Mouse (Mus musculus) kidney, postnatal 25 days (tissue): ENCODE measurements around the gene A130010J15Rik.
A peak's percentile ranks its signal among the peaks of the same experiment; 100 is the strongest.

Experiments used
- DNase-seq, 2 experiments: peaks; one replicate each; pipeline ENCODE4 v3.0.0; 2021; ENCODE audit warnings: mixed read lengths in 2 of 2

The A130010J15Rik gene

GRCm38 (mm10) chr1:193157111-193157492, 10.7 kb upstream of the A130010J15Rik start:
- DNase-seq = peak; percentile 23 to 54

- DNase-seq = no peak
Observed at GRCm38 (mm10) chr1:193159163-193159562, 8.7 kb upstream of the A130010J15Rik start.

GRCm38 (mm10) chr1:193159613-193160012, 8.2 kb upstream of the A130010J15Rik start:
- DNase-seq = no peak

GRCm38 (mm10) chr1:193160317-193161032, 7.4 kb upstream of the A130010J15Rik start:
- DNase-seq = peak; percentile 57 to 62

- no peak for DNase-seq
Observed at GRCm38 (mm10) chr1:193169228-193169627, 1.4 kb downstream of the A130010J15Rik start.

- peak; percentile 9 to 52 for DNase-seq
Observed at GRCm38 (mm10) chr1:193169856-193170255, 2.0 kb downstream of the A130010J15Rik start.

GRCm38 (mm10) chr1:193172991-193173809, 5.4 kb downstream of the A130010J15Rik start:
- DNase-seq = peak; percentile 97

GRCm38 (mm10) chr1:193173810-193174129, 5.9 kb downstream of the A130010J15Rik start:
- no peak for DNase-seq

GRCm38 (mm10) chr1:193174143-193174733, 6.4 kb downstream of the A130010J15Rik start:
- DNase-seq = no peak

- no peak for DNase-seq
Observed at GRCm38 (mm10) chr1:193181104-193181503, 13.3 kb downstream of the A130010J15Rik start.

GRCm38 (mm10) chr1:193188257-193188656, 20.4 kb downstream of the A130010J15Rik start:
- DNase-seq = no peak

GRCm38 (mm10) chr1:193189151-193189621, 21.3 kb downstream of the A130010J15Rik start:
- peak; percentile 41 to 59 for DNase-seq

- no peak for DNase-seq
Observed at GRCm38 (mm10) chr1:193189771-193190170, 21.9 kb downstream of the A130010J15Rik start.

GRCm38 (mm10) chr1:193191675-193192283, 23.9 kb downstream of the A130010J15Rik start:
- no peak for DNase-seq

GRCm38 (mm10) chr1:193194416-193195140, 26.7 kb downstream of the A130010J15Rik start:
- DNase-seq = no peak

- no peak for DNase-seq
Observed at GRCm38 (mm10) chr1:193195169-193195810, 27.4 kb downstream of the A130010J15Rik start.

- DNase-seq = no peak
Observed at GRCm38 (mm10) chr1:193197494-193198205, 29.8 kb downstream of the A130010J15Rik start.

- DNase-seq = no peak
Observed at GRCm38 (mm10) chr1:193198312-193198711, 30.5 kb downstream of the A130010J15Rik start.

- DNase-seq = no peak
Observed at GRCm38 (mm10) chr1:193200640-193201382, 33.0 kb downstream of the A130010J15Rik start.

GRCm38 (mm10) chr1:193201383-193201778, 33.5 kb downstream of the A130010J15Rik start, which contains the start of gene Traf3ip3:
Gene Traf3ip3 (minus strand): TSS chr1:193201703.
- no peak for DNase-seq
